Mouse (Mus musculus) CH12.LX (cell line): ENCODE data around the gene Acadl.

ENCODE experiments used
- CTCF ChIP-seq, 2 experiments: IDR thresholded peaks in 1 of 2; conservative IDR thresholded peaks in 1 of 2; 2 replicates each; pipeline ENCODE4 v1.5.1; 2011 to 2012; ENCODE audit warnings: low read depth in 2 of 2, low read length in 2 of 2, improper control_type of control experiment in 1 of 2, inconsistent platforms in 1 of 2, mild to moderate bottlenecking in 1 of 2, moderate library complexity in 1 of 2
- JUND ChIP-seq: conservative IDR thresholded peaks from 2 replicates; pipeline ENCODE4 v1.6.1; 2011; ENCODE audit warnings: low read depth, low read length, improper control_type of control experiment
- MAX ChIP-seq: IDR thresholded peaks from 2 replicates; pipeline ENCODE4 v1.6.1; 2011; ENCODE audit warnings: low read length, improper control_type of control experiment
- MYC ChIP-seq: IDR thresholded peaks from 2 replicates; pipeline ENCODE4 v1.6.1; 2011; ENCODE audit warnings: low read depth, mild to moderate bottlenecking, improper control_type of control experiment, low read length
- POLR2A ChIP-seq: IDR thresholded peaks from 2 replicates; pipeline ENCODE4 v1.6.1; 2011; ENCODE audit warnings: low read depth, mild to moderate bottlenecking, improper control_type of control experiment, low read length
- TCF12 ChIP-seq: IDR thresholded peaks from 2 replicates; pipeline ENCODE4 v1.6.1; 2014; ENCODE audit warnings: low read depth, mild to moderate bottlenecking, inconsistent platforms, low read length, improper control_type of control experiment

- TF ChIP-seq POLR2A (no peak), MAX (no peak), TCF12 (no peak), MYC (no peak), JUND (no peak), CTCF (conservative IDR thresholded peaks at IDR 0.05 in 1 of 2, IDR thresholded peaks at IDR 0.05 in 1 of 2; ENCODE audit: low read depth in 2 of 2, low read length in 2 of 2) (no peak)
These were observed 21.1 kb downstream of the Acadl start for GRCm38 (mm10) chr1:66841938-66842337.
